Mouse (Mus musculus): Measurements from ENCODE around the gene Fbxl7.

GRCm38 (mm10) chr15:26712271-26712670 is 183.1 kb downstream of the Fbxl7 start:
- TF ChIP-seq POLR2A (IDR thresholded peaks at IDR 0.05; ENCODE audit: borderline replicate concordance, control insufficient read depth, low read depth, low read length) (no peak), CTCF (IDR thresholded peaks at IDR 0.05; ENCODE audit: control insufficient read depth, insufficient read depth, low read length) (no peak)
